ENCODE assay signal across 13 mouse cellular contexts in the genomic region with DNA sequence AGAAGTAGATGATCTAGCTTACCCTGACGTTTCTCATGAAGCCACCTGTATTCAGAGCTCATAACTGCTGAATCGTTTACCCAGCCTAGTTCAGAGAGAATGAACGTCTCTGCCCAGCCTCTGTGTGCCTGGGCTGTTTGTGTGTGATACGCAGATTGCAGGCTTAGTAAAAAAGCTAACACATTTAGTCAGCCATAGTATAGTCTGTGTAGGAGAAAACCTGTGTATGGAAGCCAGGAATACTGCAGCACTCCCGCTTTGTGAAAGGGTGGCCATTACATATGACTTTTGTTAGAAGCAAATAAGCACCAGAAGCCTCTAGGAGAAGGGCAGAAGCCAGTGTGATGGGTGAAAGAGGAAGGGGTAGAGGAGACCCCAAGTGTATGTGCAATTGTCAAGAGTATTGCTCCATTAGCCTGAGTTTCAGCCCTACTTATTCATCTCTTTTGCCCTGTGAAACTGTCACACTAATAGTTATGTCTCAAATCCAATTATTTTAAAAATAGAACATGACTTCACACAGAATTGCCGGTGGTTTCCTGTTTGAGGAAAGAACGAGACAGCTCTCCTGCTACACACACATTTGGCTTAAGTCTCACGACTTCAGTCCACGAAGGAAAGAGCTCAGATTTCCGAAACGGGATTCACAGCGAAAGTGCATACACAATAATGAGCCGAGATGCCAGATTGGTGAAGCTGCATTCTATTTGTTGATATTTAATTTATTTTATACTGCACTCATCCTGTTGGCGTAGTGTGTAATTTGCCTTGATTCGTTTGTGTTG. TPM values are rescaled to one million over a fixed set of nuclear protein-coding genes. Genes with fewer than 3 reads are reported as not detected.
DNase-seq lines count a peak whose midpoint lies in the region; ATAC-seq and TF ChIP-seq lines count a peak whose summit lies in the region.
"Had no signal": no experiment of that assay in that cellular context is flagged by ENCODE, and none has a peak within 500 bp of the region (broad histone marks: within the 10 kb centered on the region; RNA-seq: fewer than 3 reads in every experiment).

No protein-coding gene starts in this region.

- TF ChIP-seq CTCF in kidney, adult 2 months (conservative IDR thresholded peaks at IDR 0.05; ENCODE audit: insufficient read depth, insufficient read length, low read depth, low read length): no peak
- no peak for TF ChIP-seq CTCF in midbrain, postnatal 0 days (IDR thresholded peaks at IDR 0.05)

- H3K4me2 ChIP-seq in midbrain, postnatal 0 days (ENCODE audit: low read depth, low read length, poor library complexity, severe bottlenecking): no peak overlapping the region
- H3K4me2 ChIP-seq in heart, embryonic 13.5 days: peak overlapping the region; percentile 21; the same call in 1 of the 2 replicates

- no peak for TF ChIP-seq POLR2A in kidney, adult 2 months (IDR thresholded peaks at IDR 0.05; ENCODE audit: low read depth, low read length)

- H3K9ac ChIP-seq in midbrain, postnatal 0 days (replicated peaks; ENCODE audit: low read length, poor library complexity, severe bottlenecking): no peak overlapping the region
- H3K9ac ChIP-seq in heart, embryonic 13.5 days: no peak overlapping the region

- H3K4me1 ChIP-seq in kidney, adult 2 months (ENCODE audit: control insufficient read depth, insufficient read depth, low read length): 0 out of 2 replicates have a peak, but pooled peaks cover 2% of the 10 kb centered on the region
- H3K4me1 ChIP-seq in midbrain, postnatal 0 days (ENCODE audit: insufficient read depth, low read length): peaks cover 3% of the 10 kb centered on the region; the same call in 1 of the 2 replicates
- H3K4me1 ChIP-seq in midbrain, embryonic 10.5 days: peaks cover 7% of the 10 kb centered on the region
- H3K4me1 ChIP-seq in heart, embryonic 13.5 days: peaks cover 13% of the 10 kb centered on the region

- no peaks in the 10 kb centered on the region for H3K9me3 ChIP-seq in midbrain, postnatal 0 days (ENCODE audit: low read length)
- no peaks in the 10 kb centered on the region for H3K9me3 ChIP-seq in midbrain, embryonic 10.5 days (replicated peaks)
- no peaks in the 10 kb centered on the region for H3K9me3 ChIP-seq in heart, embryonic 13.5 days

- no peaks in the 10 kb centered on the region for H3K27me3 ChIP-seq in kidney, adult 2 months (replicated peaks; ENCODE audit: control insufficient read depth, insufficient read depth, low read length)
- H3K27me3 ChIP-seq in midbrain, postnatal 0 days (ENCODE audit: insufficient read depth, low read length): no peaks in the 10 kb centered on the region
- H3K27me3 ChIP-seq in midbrain, embryonic 10.5 days (ENCODE audit: low read depth, poor library complexity, severe bottlenecking): no peaks in the 10 kb centered on the region
- no peaks in the 10 kb centered on the region for H3K27me3 ChIP-seq in heart, embryonic 13.5 days (replicated peaks)

- peak; percentile 51 for DNase-seq in kidney, adult 2 months
- no peak for DNase-seq in kidney, postnatal 10 days
- peak; percentile 14 for DNase-seq in midbrain, postnatal 0 days (ENCODE audit: low spot score)
- no peak for DNase-seq in midbrain, embryonic 10.5 days (ENCODE audit: low spot score)
- peak; percentile 4 for DNase-seq in skeletal muscle tissue, adult 2 months (ENCODE audit: low read depth, low spot score)
- no peak for DNase-seq in spleen, postnatal 10 days (ENCODE audit: low spot score in 2 of 2)
- DNase-seq: cerebellum, adult 11 months; liver; right cerebral cortex, postnatal 14 days; thymus, postnatal 25 days had no signal

- no peaks in the 10 kb centered on the region for H3K36me3 ChIP-seq in kidney, adult 2 months (ENCODE audit: control insufficient read depth, insufficient read depth, low read length)
- no peaks in the 10 kb centered on the region for H3K36me3 ChIP-seq in midbrain, postnatal 0 days (ENCODE audit: insufficient read depth, low read length)
- H3K36me3 ChIP-seq in midbrain, embryonic 10.5 days: no peaks in the 10 kb centered on the region
- no peaks in the 10 kb centered on the region for H3K36me3 ChIP-seq in heart, embryonic 13.5 days

- H3K27ac ChIP-seq in kidney, adult 2 months (ENCODE audit: insufficient read depth, low read depth, low read length): no peak overlapping the region
- H3K27ac ChIP-seq in midbrain, postnatal 0 days (ENCODE audit: low read depth, low read length): no peak overlapping the region
- no peak overlapping the region for H3K27ac ChIP-seq in midbrain, embryonic 10.5 days (replicated peaks)
- H3K27ac ChIP-seq in heart, embryonic 13.5 days (replicated peaks): peak overlapping the region; percentile 51

- 42% methylated on average over 15 of the region's 15 CpGs for WGBS in kidney, adult 2 months
- 57% methylated on average over 15 of the region's 15 CpGs for WGBS in midbrain, postnatal 0 days
- WGBS in midbrain, embryonic 10.5 days: 86% methylated on average over 15 of the region's 15 CpGs
- WGBS in heart, embryonic 13.5 days: 54% methylated on average over 15 of the region's 15 CpGs

- no peak overlapping the region for H3K4me3 ChIP-seq in kidney, adult 2 months (ENCODE audit: insufficient read depth, low read depth, low read length)
- no peak overlapping the region for H3K4me3 ChIP-seq in midbrain, postnatal 0 days (ENCODE audit: low read depth, low read length)
- no peak overlapping the region for H3K4me3 ChIP-seq in midbrain, embryonic 10.5 days
- no peak overlapping the region for H3K4me3 ChIP-seq in heart, embryonic 13.5 days

- ATAC-seq in midbrain, postnatal 0 days (ENCODE audit: low FRiP score): no peak
- ATAC-seq in heart, embryonic 13.5 days (ENCODE audit: extremely low read depth, insufficient number of reproducible peaks, low FRiP score, low TSS enrichment): no peak

RNA-seq across cellular contexts. Expression of a gene that starts 24.0 kb away (rescaled TPM):
- polyA plus RNA-seq in kidney, adult 2 months (2012; rRNA removed): 0.08 and 0.10 TPM in 2 replicates
- total RNA-seq in midbrain, postnatal 0 days (2014; rRNA removed): not detected in 2 replicates
- polyA plus RNA-seq in midbrain, postnatal 0 days (2015; fragmentation: Nextera tagmentation; extraction: Ambion mirVana): not detected in 2 replicates
- 0.14 TPM in 1 of 2 replicates, not detected in the other for polyA plus RNA-seq in midbrain, embryonic 10.5 days (2016; fragmentation: Nextera tagmentation; extraction: Ambion mirVana)
- polyA plus RNA-seq in heart, embryonic 13.5 days (2015; fragmentation: Nextera tagmentation; extraction: Ambion mirVana): not detected in 2 replicates
- total RNA-seq: heart, postnatal 36 days; layer of hippocampus, adult 8-10 months had no signal

Comparison
In these comparisons a context has a peak if more than half of its experiments do, and no peak if none do; other contexts are left out.
1. DNase-seq: peak in kidney, adult 2 months (single experiment), midbrain, postnatal 0 days (single experiment) and skeletal muscle tissue, adult 2 months (single experiment); none in kidney, postnatal 10 days (single experiment), midbrain, embryonic 10.5 days (single experiment) and spleen, postnatal 10 days (0 of 2).